In genomic region chr17:56407379-56407778, GRCm38 (mm10) we compare ENCODE assay signal across 10 mouse cellular contexts.
DNase-seq lines count a peak whose midpoint lies in the region; ATAC-seq and TF ChIP-seq lines count a peak whose summit lies in the region.
"Had no signal": no experiment of that assay in that cellular context is flagged by ENCODE, and none has a peak within 500 bp of the region (broad histone marks: within the 10 kb centered on the region; RNA-seq: fewer than 3 reads in every experiment).

No protein-coding gene starts in this region.

- no peaks in the 10 kb centered on the region for H3K27me3 ChIP-seq in lung, postnatal 0 days (replicated peaks; ENCODE audit: insufficient read depth, low read length)
- no peaks in the 10 kb centered on the region for H3K27me3 ChIP-seq in limb, embryonic 13.5 days
- no peaks in the 10 kb centered on the region for H3K27me3 ChIP-seq in stomach, embryonic 16.5 days (ENCODE audit: control insufficient read depth, insufficient read depth, low read length)
- H3K27me3 ChIP-seq: Patski had no signal

- H3K4me1 ChIP-seq in lung, postnatal 0 days (ENCODE audit: insufficient read depth, low read depth, low read length) = no peaks in the 10 kb centered on the region
- H3K4me1 ChIP-seq in lung, adult 2 months (ENCODE audit: control insufficient read depth, insufficient read depth, low read length) = no peaks in the 10 kb centered on the region
- peaks cover 23% of the 10 kb centered on the region for H3K4me1 ChIP-seq in limb, embryonic 13.5 days
- H3K4me1 ChIP-seq in stomach, embryonic 16.5 days (ENCODE audit: control insufficient read depth, insufficient read depth, low read length) = peaks cover 9% of the 10 kb centered on the region; the same call in 1 of the 2 replicates

- no peak overlapping the region for H3K9ac ChIP-seq in lung, postnatal 0 days (replicated peaks; ENCODE audit: low read depth)
- H3K9ac ChIP-seq in limb, embryonic 13.5 days = no peak overlapping the region
- H3K9ac ChIP-seq in stomach, embryonic 16.5 days (ENCODE audit: low read length) = no peak overlapping the region

- no peaks in the 10 kb centered on the region for H3K9me3 ChIP-seq in lung, postnatal 0 days (ENCODE audit: low read length)
- no peaks in the 10 kb centered on the region for H3K9me3 ChIP-seq in limb, embryonic 13.5 days
- H3K9me3 ChIP-seq in stomach, embryonic 16.5 days (replicated peaks; ENCODE audit: control insufficient read depth, low read length) = no peaks in the 10 kb centered on the region

- no peak for TF ChIP-seq POLR2A in lung, adult 2 months (IDR thresholded peaks at IDR 0.05; ENCODE audit: borderline replicate concordance, extremely low read depth, low read depth, low read length)

- no peak overlapping the region for H3K4me2 ChIP-seq in lung, postnatal 0 days (replicated peaks; ENCODE audit: low read depth, low read length)
- no peak overlapping the region for H3K4me2 ChIP-seq in limb, embryonic 13.5 days (replicated peaks)
- H3K4me2 ChIP-seq in stomach, embryonic 16.5 days (ENCODE audit: low read depth, low read length) = no peak overlapping the region

- H3K36me3 ChIP-seq in lung, postnatal 0 days (ENCODE audit: insufficient read depth, low read length) = 0 out of 2 replicates have a peak, but pooled peaks cover 10% of the 10 kb centered on the region
- H3K36me3 ChIP-seq in limb, embryonic 13.5 days = peaks cover 55% of the 10 kb centered on the region
- peaks cover 9% of the 10 kb centered on the region for H3K36me3 ChIP-seq in stomach, embryonic 16.5 days (ENCODE audit: control insufficient read depth, insufficient read depth, low read length)

- no peak for TF ChIP-seq CTCF in lung, postnatal 0 days (IDR thresholded peaks at IDR 0.05)
- TF ChIP-seq CTCF in lung, adult 2 months (IDR thresholded peaks at IDR 0.05; ENCODE audit: insufficient read depth, low read length) = no peak

- no peak overlapping the region for H3K4me3 ChIP-seq in lung, postnatal 0 days (ENCODE audit: low read depth, low read length)
- no peak overlapping the region for H3K4me3 ChIP-seq in lung, adult 2 months (replicated peaks; ENCODE audit: extremely low read depth, low read depth, low read length)
- H3K4me3 ChIP-seq in limb, embryonic 13.5 days = no peak overlapping the region
- H3K4me3 ChIP-seq in stomach, embryonic 16.5 days (replicated peaks; ENCODE audit: low read length) = no peak overlapping the region

- WGBS in lung, postnatal 0 days = 36% methylated on average over 8 of the region's 8 CpGs
- WGBS in lung, adult 2 months = 30% methylated on average over 8 of the region's 8 CpGs
- 33% methylated on average over 8 of the region's 8 CpGs for WGBS in limb, embryonic 13.5 days
- WGBS in stomach, embryonic 16.5 days = 47% methylated on average over 8 of the region's 8 CpGs

- no peak overlapping the region for H3K27ac ChIP-seq in lung, postnatal 0 days (ENCODE audit: low read length)
- 0 out of 2 replicates have a peak overlapping the region, but pooled peaks have one; percentile 15 for H3K27ac ChIP-seq in limb, embryonic 13.5 days
- H3K27ac ChIP-seq in stomach, embryonic 16.5 days (ENCODE audit: low read length) = 0 out of 2 replicates have a peak overlapping the region, but pooled peaks have one; percentile 21
- H3K27ac ChIP-seq: macrophage had no signal

- ATAC-seq in lung, postnatal 0 days = peak; percentile 9; the same call in 1 of the 2 replicates
- no peak for ATAC-seq in limb, embryonic 13.5 days (ENCODE audit: low FRiP score, low read depth)
- ATAC-seq in stomach, embryonic 16.5 days (ENCODE audit: insufficient read depth, low FRiP score) = no peak
- ATAC-seq: Patski had no signal

- TF ChIP-seq EP300 in lung, postnatal 0 days (IDR thresholded peaks at IDR 0.05) = no peak

- DNase-seq in embryo, embryonic 9.5 days (ENCODE audit: extremely low spot score) = peak; percentile 32
- DNase-seq in embryo, embryonic 10.5 days (ENCODE audit: low spot score) = no peak
- no peak for DNase-seq in lung, postnatal 0 days (ENCODE audit: low spot score)
- DNase-seq in lung, adult 2 months = no peak
- DNase-seq in thymus, postnatal 4 days = no peak
- no peak for DNase-seq in Muller cell, postnatal 12 days (ENCODE audit: inconsistent ontology term)
